Mouse (Mus musculus): Measurements from ENCODE around the gene 1700020N01Rik. TPM values are rescaled to one million over a fixed set of nuclear protein-coding genes. Genes with fewer than 3 reads are reported as not detected.
A peak's percentile ranks its signal among the peaks of the same experiment; 100 is the strongest.

The 1700020N01Rik gene
- polyA plus RNA-seq, 1 experiment from 2014 or later, result 0.26 TPM

- 29% methylated on average over 4 of the region's 4 CpGs for WGBS
- Histone ChIP-seq H3K36me3 (ENCODE audit: control insufficient read depth, insufficient read depth, low read length) (no peaks in the 10 kb centered on the region), H3K27ac (replicated peaks in 1 of 2; ENCODE audit: control insufficient read depth in 1 of 2, insufficient read depth in 1 of 2, low read depth in 2 of 2, low read length in 2 of 2) (no peak overlapping the region), H3K9ac (ENCODE audit: low read length) (no peak overlapping the region), H3K27me3 (ENCODE audit: control insufficient read depth, insufficient read depth, low read length) (no peaks in the 10 kb centered on the region), H3K4me1 (ENCODE audit: control insufficient read depth in 2 of 2, insufficient read depth in 2 of 2, low read length in 2 of 2) (peaks cover 15 to 17% of the 10 kb centered on the region in 2 experiments), H3K9me3 (ENCODE audit: control insufficient read depth, low read length) (no peaks in the 10 kb centered on the region), H3K4me2 (ENCODE audit: low read length) (no peak overlapping the region), H3K4me3 (ENCODE audit: control insufficient read depth in 1 of 2, insufficient read depth in 1 of 2, low read depth in 1 of 2, low read length in 2 of 2) (no peak overlapping the region)
- peak; percentile 64; the same call in 1 of the 2 replicates for ATAC-seq (ENCODE audit: insufficient number of reproducible peaks, insufficient read depth, low FRiP score, low read depth)
Observed at GRCm38 (mm10) chr10:21605011-21605571, 12.1 kb downstream of the 1700020N01Rik start.

GRCm38 (mm10) chr10:21605601-21606000, 12.7 kb downstream of the 1700020N01Rik start:
- Histone ChIP-seq H3K27ac (replicated peaks in 1 of 2; ENCODE audit: control insufficient read depth in 1 of 2, insufficient read depth in 1 of 2, low read depth in 2 of 2, low read length in 2 of 2) (no peak overlapping the region), H3K4me3 (ENCODE audit: control insufficient read depth in 1 of 2, insufficient read depth in 1 of 2, low read depth in 1 of 2, low read length in 2 of 2) (no peak overlapping the region), H3K27me3 (ENCODE audit: control insufficient read depth, insufficient read depth, low read length) (no peaks in the 10 kb centered on the region), H3K9me3 (ENCODE audit: control insufficient read depth, low read length) (no peaks in the 10 kb centered on the region), H3K4me1 (ENCODE audit: control insufficient read depth in 2 of 2, insufficient read depth in 2 of 2, low read length in 2 of 2) (peaks cover 15 to 17% of the 10 kb centered on the region in 2 experiments), H3K36me3 (ENCODE audit: control insufficient read depth, insufficient read depth, low read length) (no peaks in the 10 kb centered on the region), H3K4me2 (ENCODE audit: low read length) (no peak overlapping the region), H3K9ac (ENCODE audit: low read length) (no peak overlapping the region)
- ATAC-seq (ENCODE audit: insufficient number of reproducible peaks, insufficient read depth, low FRiP score, low read depth), result no peak
- 70% methylated on average over 5 of the region's 5 CpGs for WGBS

GRCm38 (mm10) chr10:21606931-21607330, 14.0 kb downstream of the 1700020N01Rik start:
- H3K4me1 ChIP-seq (ENCODE audit: control insufficient read depth in 2 of 2, insufficient read depth in 2 of 2, low read length in 2 of 2), result peaks cover 15 to 17% of the 10 kb centered on the region in 2 experiments
- no peaks in the 10 kb centered on the region for H3K27me3 ChIP-seq (ENCODE audit: control insufficient read depth, insufficient read depth, low read length)
- WGBS, result 28% methylated on average over 5 of the region's 5 CpGs
- no peak overlapping the region for H3K4me2 ChIP-seq (ENCODE audit: low read length)
- H3K27ac ChIP-seq (replicated peaks in 1 of 2; ENCODE audit: control insufficient read depth in 1 of 2, insufficient read depth in 1 of 2, low read depth in 2 of 2, low read length in 2 of 2), result 0 out of 4 replicates have a peak overlapping the region, but pooled peaks of 1 of the 2 experiments have one; percentile 5
- no peaks in the 10 kb centered on the region for H3K9me3 ChIP-seq (ENCODE audit: control insufficient read depth, low read length)
- no peak overlapping the region for H3K4me3 ChIP-seq (ENCODE audit: control insufficient read depth in 1 of 2, insufficient read depth in 1 of 2, low read depth in 1 of 2, low read length in 2 of 2)
- H3K9ac ChIP-seq (ENCODE audit: low read length), result no peak overlapping the region
- no peak for ATAC-seq (ENCODE audit: insufficient number of reproducible peaks, insufficient read depth, low FRiP score, low read depth)
- H3K36me3 ChIP-seq (ENCODE audit: control insufficient read depth, insufficient read depth, low read length), result no peaks in the 10 kb centered on the region

- WGBS, result 66% methylated on average over 2 of the region's 2 CpGs
- Histone ChIP-seq H3K27me3 (ENCODE audit: control insufficient read depth, insufficient read depth, low read length) (no peaks in the 10 kb centered on the region), H3K4me1 (ENCODE audit: control insufficient read depth in 2 of 2, insufficient read depth in 2 of 2, low read length in 2 of 2) (peaks cover 15% of the 10 kb centered on the region in 2 experiments), H3K4me3 (ENCODE audit: control insufficient read depth in 1 of 2, insufficient read depth in 1 of 2, low read depth in 1 of 2, low read length in 2 of 2) (no peak overlapping the region), H3K36me3 (ENCODE audit: control insufficient read depth, insufficient read depth, low read length) (no peaks in the 10 kb centered on the region), H3K9me3 (ENCODE audit: control insufficient read depth, low read length) (no peaks in the 10 kb centered on the region), H3K4me2 (ENCODE audit: low read length) (no peak overlapping the region), H3K9ac (ENCODE audit: low read length) (no peak overlapping the region), H3K27ac (replicated peaks in 1 of 2; ENCODE audit: control insufficient read depth in 1 of 2, insufficient read depth in 1 of 2, low read depth in 2 of 2, low read length in 2 of 2) (no peak overlapping the region)
- no peak for ATAC-seq (ENCODE audit: insufficient number of reproducible peaks, insufficient read depth, low FRiP score, low read depth)
Observed at GRCm38 (mm10) chr10:21609583-21609982, 16.6 kb downstream of the 1700020N01Rik start.

- Histone ChIP-seq H3K4me2 (ENCODE audit: low read length) (no peak overlapping the region), H3K4me1 (ENCODE audit: control insufficient read depth in 2 of 2, insufficient read depth in 2 of 2, low read length in 2 of 2) (no peaks in the 10 kb centered on the region), H3K36me3 (ENCODE audit: control insufficient read depth, insufficient read depth, low read length) (no peaks in the 10 kb centered on the region), H3K27me3 (ENCODE audit: control insufficient read depth, insufficient read depth, low read length) (no peaks in the 10 kb centered on the region), H3K4me3 (ENCODE audit: control insufficient read depth in 1 of 2, insufficient read depth in 1 of 2, low read depth in 1 of 2, low read length in 2 of 2) (no peak overlapping the region), H3K27ac (replicated peaks in 1 of 2; ENCODE audit: control insufficient read depth in 1 of 2, insufficient read depth in 1 of 2, low read depth in 2 of 2, low read length in 2 of 2) (no peak overlapping the region), H3K9ac (ENCODE audit: low read length) (no peak overlapping the region), H3K9me3 (ENCODE audit: control insufficient read depth, low read length) (no peaks in the 10 kb centered on the region)
- 89% methylated on average over 4 of the region's 4 CpGs for WGBS
- no peak for ATAC-seq (ENCODE audit: insufficient number of reproducible peaks, insufficient read depth, low FRiP score, low read depth)
Observed at GRCm38 (mm10) chr10:21613021-21613860, 20.3 kb downstream of the 1700020N01Rik start.

GRCm38 (mm10) chr10:21614520-21614919, 21.6 kb downstream of the 1700020N01Rik start:
- Histone ChIP-seq H3K27me3 (ENCODE audit: control insufficient read depth, insufficient read depth, low read length) (no peaks in the 10 kb centered on the region), H3K4me2 (ENCODE audit: low read length) (no peak overlapping the region), H3K9ac (ENCODE audit: low read length) (no peak overlapping the region), H3K4me3 (ENCODE audit: control insufficient read depth in 1 of 2, insufficient read depth in 1 of 2, low read depth in 1 of 2, low read length in 2 of 2) (no peak overlapping the region), H3K4me1 (ENCODE audit: control insufficient read depth in 2 of 2, insufficient read depth in 2 of 2, low read length in 2 of 2) (no peaks in the 10 kb centered on the region), H3K27ac (replicated peaks in 1 of 2; ENCODE audit: control insufficient read depth in 1 of 2, insufficient read depth in 1 of 2, low read depth in 2 of 2, low read length in 2 of 2) (no peak overlapping the region), H3K9me3 (ENCODE audit: control insufficient read depth, low read length) (no peaks in the 10 kb centered on the region), H3K36me3 (ENCODE audit: control insufficient read depth, insufficient read depth, low read length) (no peaks in the 10 kb centered on the region)
- WGBS, result 72% methylated on average over 1 of the region's 1 CpGs
- no peak for ATAC-seq (ENCODE audit: insufficient number of reproducible peaks, insufficient read depth, low FRiP score, low read depth)

GRCm38 (mm10) chr10:21618745-21619508, 26.0 kb downstream of the 1700020N01Rik start:
- Histone ChIP-seq H3K9ac (ENCODE audit: low read length) (no peak overlapping the region), H3K4me3 (ENCODE audit: control insufficient read depth in 1 of 2, insufficient read depth in 1 of 2, low read depth in 1 of 2, low read length in 2 of 2) (no peak overlapping the region), H3K36me3 (ENCODE audit: control insufficient read depth, insufficient read depth, low read length) (no peaks in the 10 kb centered on the region), H3K9me3 (ENCODE audit: control insufficient read depth, low read length) (no peaks in the 10 kb centered on the region), H3K27ac (replicated peaks in 1 of 2; ENCODE audit: control insufficient read depth in 1 of 2, insufficient read depth in 1 of 2, low read depth in 2 of 2, low read length in 2 of 2) (no peak overlapping the region), H3K4me1 (ENCODE audit: control insufficient read depth in 2 of 2, insufficient read depth in 2 of 2, low read length in 2 of 2) (no peaks in the 10 kb centered on the region; a peak in 1 of 4 replicates), H3K27me3 (ENCODE audit: control insufficient read depth, insufficient read depth, low read length) (no peaks in the 10 kb centered on the region), H3K4me2 (ENCODE audit: low read length) (no peak overlapping the region)
- 70% methylated on average over 5 of the region's 5 CpGs for WGBS
- no peak for ATAC-seq (ENCODE audit: insufficient number of reproducible peaks, insufficient read depth, low FRiP score, low read depth)

Measured in heart, embryonic 14.5 days (tissue).